Mouse (Mus musculus) forebrain, embryonic 10.5 days (tissue): ENCODE measurements around the gene Tnpo2. TPM values are rescaled to one million over a fixed set of nuclear protein-coding genes. Genes with fewer than 3 reads are reported as not detected.

Experiments
- DNase-seq: peaks from one replicate; pipeline ENCODE4 v3.0.0-alpha.2; 2017; ENCODE audit warnings: low spot score; ENCODE audit errors: extremely low spot score
- H3K27ac ChIP-seq: fragments of 300-500 bp; sonication (generic); 2 replicates; pipeline ENCODE4 v1.5.1; 2016; ENCODE audit warnings: mild to moderate bottlenecking
- H3K27me3 ChIP-seq: fragments of 300-500 bp; sonication (generic); 2 replicates; pipeline ENCODE4 v1.6.1; 2016; ENCODE audit warnings: mild to moderate bottlenecking; ENCODE audit not compliant: poor library complexity, severe bottlenecking
- H3K36me3 ChIP-seq: fragments of 300-500 bp; sonication (generic); replicated peaks from 2 replicates; pipeline ENCODE4 v1.6.1; 2016; ENCODE audit warnings: mild to moderate bottlenecking, moderate library complexity
- H3K4me1 ChIP-seq: fragments of 300-500 bp; sonication (generic); 2 replicates; pipeline ENCODE4 v1.6.1; 2016
- H3K4me3 ChIP-seq: fragments of 300-500 bp; sonication (generic); 2 replicates; pipeline ENCODE4 v1.5.1; 2016; ENCODE audit warnings: mild to moderate bottlenecking, moderate library complexity
- H3K9me3 ChIP-seq: fragments of 300-500 bp; sonication (generic); 2 replicates; pipeline ENCODE4 v1.6.1; 2016; ENCODE audit warnings: mild to moderate bottlenecking, moderate library complexity
- WGBS: fragments of 180-500 bp; shearing (Covaris S2); methylation state at CpG from one replicate; pipeline ENCODE4 v1.1.7; 2016; 5-methylcytosine and 5-hydroxymethylcytosine counted together
- polyA plus RNA-seq: library from polyadenylated mRNA; unstranded; fragments of >200 nt; fragmentation: Nextera tagmentation; extraction: Ambion mirVana; gene quantifications from 2 replicates; pipeline ENCODE4 v1.2.1, GENCODE M21; 2016

The Tnpo2 gene
- polyA plus RNA-seq, 1 experiment from 2014 or later = 33.2 TPM

DNA sequence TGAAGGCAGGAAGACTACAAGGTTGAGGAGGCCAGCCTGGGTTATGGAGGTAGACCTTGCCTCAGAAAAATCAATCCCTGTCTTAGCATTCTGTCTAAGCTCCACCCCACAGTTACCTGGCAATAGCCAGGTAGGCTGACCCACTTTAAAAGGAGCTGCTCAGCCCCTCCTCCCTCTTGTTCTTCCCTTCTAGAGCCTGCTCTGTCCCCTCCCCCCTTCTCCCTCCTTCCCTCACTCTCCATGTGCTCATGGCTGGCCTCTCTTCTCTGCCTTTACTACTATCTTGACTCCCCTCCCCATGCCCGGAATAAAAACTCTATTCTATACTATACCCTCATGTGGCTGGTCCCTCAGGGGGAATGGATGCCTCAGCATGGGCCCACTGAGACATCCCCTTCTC lies 2.8 kb upstream of the Tnpo2 start:
- Histone ChIP-seq H3K9me3 (no peaks in the 10 kb centered on the region), H3K4me3 (peak overlapping the region; percentile 87; the same call in 1 of the 2 replicates), H3K36me3 (peaks cover 54% of the 10 kb centered on the region), H3K27ac (no peak overlapping the region), H3K27me3 (no peaks in the 10 kb centered on the region), H3K4me1 (peaks cover 38% of the 10 kb centered on the region)
- 69% methylated on average over 1 of the region's 1 CpGs for WGBS
- no peak for DNase-seq

DNA sequence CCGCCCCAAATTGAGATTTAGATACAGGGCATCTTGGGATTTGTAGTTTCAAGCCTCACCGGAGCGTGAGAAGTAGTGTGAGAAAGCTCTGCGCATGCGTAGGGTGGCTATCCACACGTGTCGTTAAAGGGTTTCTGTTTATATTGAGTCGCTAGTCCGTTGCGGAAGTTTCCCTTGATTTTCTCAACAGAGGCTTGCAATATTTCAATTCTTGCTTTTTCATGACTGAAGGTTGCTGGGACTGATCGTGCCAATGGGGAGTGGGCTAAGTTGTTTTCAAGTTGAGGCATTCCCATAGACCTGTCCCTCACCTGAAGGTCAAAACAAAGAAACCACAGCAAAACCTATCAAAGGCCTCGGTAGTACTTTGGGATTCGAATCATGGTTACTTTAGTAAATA lies 2.0 kb upstream of the Tnpo2 start:
- Histone ChIP-seq H3K36me3 (peaks cover 54% of the 10 kb centered on the region), H3K27me3 (no peaks in the 10 kb centered on the region), H3K4me3 (peak overlapping the region; percentile 87), H3K27ac (peak overlapping the region; percentile 99), H3K4me1 (peaks cover 40% of the 10 kb centered on the region), H3K9me3 (no peaks in the 10 kb centered on the region)
- peak; percentile 75 for DNase-seq
- 4% methylated on average over 13 of the region's 13 CpGs for WGBS

DNA sequence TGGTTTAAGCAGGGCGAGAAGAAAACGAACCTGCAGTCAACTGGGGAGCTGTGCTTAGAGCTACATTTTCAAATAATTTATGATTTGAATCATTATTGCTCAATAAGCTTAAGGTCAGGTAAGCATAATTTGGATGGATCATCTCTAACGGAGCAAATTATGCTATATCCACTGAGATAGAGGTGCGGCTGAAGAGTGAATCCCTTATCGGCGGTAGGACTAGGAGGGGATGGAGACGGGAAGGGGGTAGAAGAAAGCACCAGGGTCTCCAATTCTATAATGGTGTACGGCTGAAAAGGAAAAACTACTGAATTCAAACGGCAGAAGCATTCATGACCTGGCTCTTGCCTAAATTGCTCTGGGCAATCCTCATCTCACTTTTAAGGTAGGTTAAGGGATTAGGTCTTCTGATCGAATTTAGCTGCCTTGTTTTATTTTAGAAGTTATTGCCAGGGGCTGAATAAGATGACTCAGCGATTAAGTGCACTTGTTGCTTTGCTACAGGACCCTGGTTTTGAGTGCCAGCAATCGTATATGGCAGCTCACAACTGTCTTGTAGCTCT lies 1.5 kb upstream of the Tnpo2 start:
- Histone ChIP-seq H3K4me1 (peaks cover 43% of the 10 kb centered on the region), H3K9me3 (no peaks in the 10 kb centered on the region), H3K4me3 (peak overlapping the region; percentile 87), H3K27ac (peak overlapping the region; percentile 99), H3K36me3 (peaks cover 54% of the 10 kb centered on the region), H3K27me3 (no peaks in the 10 kb centered on the region)
- WGBS = 9% methylated on average over 12 of the region's 12 CpGs
- peak; percentile 28 for DNase-seq

DNA sequence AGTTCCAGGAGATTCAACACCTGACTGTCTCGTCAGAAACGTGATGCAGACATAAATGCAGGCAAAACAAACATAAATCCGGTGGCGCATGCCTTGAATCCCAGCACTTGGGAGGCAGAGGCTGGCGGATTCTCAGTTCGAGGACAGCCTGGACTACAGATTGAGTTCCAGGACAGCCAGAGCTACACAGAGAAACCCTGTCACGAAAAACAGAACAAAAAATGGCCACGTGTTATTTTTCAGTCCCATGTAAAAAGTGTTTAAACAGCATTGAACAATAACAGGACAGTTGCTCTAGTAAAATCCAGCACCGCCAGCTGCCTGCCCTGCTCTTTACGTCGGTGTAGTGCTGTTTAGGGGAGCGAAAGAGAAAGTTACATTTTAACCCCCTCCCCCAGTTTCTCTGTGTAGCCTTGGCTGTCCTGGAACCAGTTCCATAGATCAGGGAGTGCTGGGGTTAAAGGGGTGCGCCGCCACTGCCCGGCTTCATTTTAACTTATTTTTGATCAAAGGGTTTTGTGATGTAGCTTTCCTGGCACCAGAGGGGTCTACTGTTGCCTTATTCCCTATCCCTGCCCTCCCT lies 896 bp upstream of the Tnpo2 start:
- 1% methylated on average over 15 of the region's 15 CpGs for WGBS
- H3K4me3 ChIP-seq = peak overlapping the region; percentile 87
- no peaks in the 10 kb centered on the region for H3K9me3 ChIP-seq
- no peak for DNase-seq
- H3K27ac ChIP-seq = peak overlapping the region; percentile 99
- peaks cover 43% of the 10 kb centered on the region for H3K4me1 ChIP-seq
- peaks cover 54% of the 10 kb centered on the region for H3K36me3 ChIP-seq
- no peaks in the 10 kb centered on the region for H3K27me3 ChIP-seq

DNA sequence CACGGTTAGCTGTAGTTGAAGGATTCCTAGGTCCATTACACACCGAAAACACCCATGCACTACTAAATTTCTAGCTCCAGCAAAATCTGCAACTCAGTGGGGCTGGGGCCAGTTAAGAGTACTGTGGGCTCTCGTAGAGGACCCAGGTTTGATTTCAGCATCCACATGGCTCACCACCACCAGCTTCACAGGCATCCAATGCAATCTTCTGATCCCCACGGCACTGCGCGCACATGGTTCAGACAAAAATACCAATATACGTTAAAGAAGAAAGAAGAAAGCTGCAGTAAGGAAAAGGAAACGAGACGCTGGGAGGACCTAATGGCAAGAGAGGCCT lies 366 bp upstream of the Tnpo2 start:
- peaks cover 55% of the 10 kb centered on the region for H3K36me3 ChIP-seq
- H3K4me1 ChIP-seq = peaks cover 43% of the 10 kb centered on the region
- 0% methylated on average over 9 of the region's 9 CpGs for WGBS
- H3K27me3 ChIP-seq = no peaks in the 10 kb centered on the region
- DNase-seq = no peak
- H3K27ac ChIP-seq = peak overlapping the region; percentile 99
- no peaks in the 10 kb centered on the region for H3K9me3 ChIP-seq
- peak overlapping the region; percentile 87 for H3K4me3 ChIP-seq

DNA sequence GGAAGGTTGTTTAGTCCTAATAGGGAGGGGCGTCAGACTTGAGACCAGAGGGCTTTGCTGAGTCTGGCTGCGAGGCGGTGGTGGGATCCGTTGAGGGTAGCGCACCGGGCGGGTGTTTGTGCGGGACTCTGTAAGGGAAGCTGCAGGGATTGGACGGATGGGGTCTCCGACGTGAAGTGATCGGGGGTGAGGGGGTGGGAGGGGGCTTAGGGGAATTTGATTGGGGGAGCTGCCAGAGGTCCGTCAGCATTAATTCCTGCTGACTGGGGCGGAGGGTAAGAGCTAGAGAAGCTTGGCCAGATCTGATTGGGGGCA lies 608 bp downstream of the Tnpo2 start:
- under 1% methylated on average over 14 of the region's 14 CpGs for WGBS
- DNase-seq = no peak

DNA sequence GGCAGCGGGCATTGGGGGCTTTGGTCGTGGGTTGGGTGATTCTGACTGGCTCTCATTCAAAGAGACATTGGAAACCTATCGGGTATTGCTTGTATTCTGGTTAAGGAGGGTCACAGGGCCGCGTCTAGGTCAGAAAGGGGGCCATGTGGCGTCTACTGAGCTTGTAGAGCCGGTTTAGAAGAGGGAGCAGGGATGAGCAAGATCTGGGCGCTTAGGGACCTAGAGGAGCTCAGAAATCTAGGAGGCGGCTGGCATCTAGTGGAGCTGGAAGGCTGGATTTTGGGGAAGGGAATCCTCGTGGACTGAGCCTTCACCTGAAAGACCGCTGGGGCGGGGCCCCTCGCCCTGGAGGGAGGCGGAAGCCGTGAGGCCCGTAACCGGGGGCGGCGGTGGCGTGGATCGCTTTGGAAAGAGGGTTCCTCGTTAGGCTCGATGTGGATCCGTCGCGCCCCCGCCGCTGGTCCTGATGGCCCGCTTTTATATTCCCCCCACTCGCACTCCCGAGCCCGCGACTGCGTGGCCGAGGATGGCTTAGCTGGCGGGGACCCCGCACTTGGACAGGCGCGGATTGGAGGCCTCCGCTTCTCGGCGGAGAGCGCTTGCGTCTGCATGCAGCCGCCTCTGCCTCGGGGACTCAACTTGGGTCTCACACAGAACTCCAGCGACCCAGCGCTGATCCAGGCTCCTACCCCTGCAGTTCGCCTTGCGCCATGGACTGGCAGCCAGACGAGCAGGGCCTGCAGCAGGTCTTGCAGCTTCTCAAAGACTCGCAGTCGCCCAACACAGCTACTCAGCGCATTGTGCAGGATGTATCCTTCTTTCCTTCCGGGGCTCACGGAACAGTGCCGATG lies 1.2 kb downstream of the Tnpo2 start:
- Histone ChIP-seq H3K27me3 (no peaks in the 10 kb centered on the region), H3K9me3 (no peaks in the 10 kb centered on the region), H3K36me3 (peaks cover 55% of the 10 kb centered on the region), H3K27ac (peak overlapping the region; percentile 99), H3K4me3 (peak overlapping the region; percentile 87), H3K4me1 (peaks cover 43% of the 10 kb centered on the region)
- under 1% methylated on average over 57 of the region's 57 CpGs for WGBS
- DNase-seq = peak; percentile 53

More for the DNA sequence above, 608 bp downstream of the Tnpo2 start:
- Histone ChIP-seq H3K4me1 (peaks cover 43% of the 10 kb centered on the region), H3K27me3 (no peaks in the 10 kb centered on the region), H3K27ac (peak overlapping the region; percentile 99), H3K4me3 (peak overlapping the region; percentile 87), H3K9me3 (no peaks in the 10 kb centered on the region), H3K36me3 (peaks cover 55% of the 10 kb centered on the region)

DNA sequence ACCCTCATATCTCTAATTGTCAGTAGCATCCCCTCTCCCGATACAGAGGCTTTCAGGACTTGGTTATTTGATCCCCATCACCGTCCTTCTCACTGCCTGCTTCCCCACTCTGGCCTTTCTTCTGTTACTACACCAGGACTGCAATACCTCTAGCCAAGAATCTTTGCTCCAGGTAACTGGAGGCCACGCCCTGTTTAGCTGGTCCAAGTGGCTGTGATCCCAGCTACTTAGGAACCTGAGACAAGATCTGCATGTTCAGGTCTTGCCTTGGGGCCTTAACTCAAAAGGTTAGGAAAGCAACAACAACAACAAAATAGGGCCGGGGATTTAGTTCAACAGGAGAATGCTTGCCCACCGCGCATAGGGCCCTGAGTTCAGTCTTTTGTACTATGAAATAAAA lies 6.9 kb downstream of the Tnpo2 start:
- Histone ChIP-seq H3K27me3 (no peaks in the 10 kb centered on the region), H3K27ac (no peak overlapping the region), H3K9me3 (no peaks in the 10 kb centered on the region), H3K36me3 (peaks cover 97% of the 10 kb centered on the region), H3K4me1 (peaks cover 14% of the 10 kb centered on the region), H3K4me3 (no peak overlapping the region)
- 93% methylated on average over 6 of the region's 6 CpGs for WGBS
- no peak for DNase-seq

DNA sequence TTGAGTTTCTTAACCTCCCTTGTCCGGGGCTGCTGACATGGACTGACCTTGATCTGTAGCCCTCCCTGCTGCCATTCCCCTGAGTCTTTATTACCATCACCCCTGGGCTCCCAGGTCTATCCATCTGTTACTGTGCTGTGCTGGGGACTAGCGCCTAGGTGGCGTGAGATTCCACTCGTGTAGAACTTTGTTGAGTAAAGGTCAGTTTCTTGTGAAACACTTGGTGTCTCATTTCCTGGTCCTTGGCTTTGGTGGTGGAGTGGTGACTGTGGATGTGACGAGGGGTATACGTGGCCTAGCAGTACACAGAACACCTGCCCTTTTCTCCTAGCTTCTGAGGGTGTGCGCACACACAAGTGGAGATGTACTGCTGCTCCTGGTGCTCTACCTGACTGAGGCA lies 20.7 kb downstream of the Tnpo2 start:
- Histone ChIP-seq H3K4me3 (no peak overlapping the region), H3K36me3 (peaks cover 60% of the 10 kb centered on the region), H3K27me3 (no peaks in the 10 kb centered on the region), H3K27ac (no peak overlapping the region), H3K9me3 (no peaks in the 10 kb centered on the region), H3K4me1 (peaks cover 17% of the 10 kb centered on the region)
- DNase-seq = no peak
- WGBS = 90% methylated on average over 7 of the region's 7 CpGs

DNA sequence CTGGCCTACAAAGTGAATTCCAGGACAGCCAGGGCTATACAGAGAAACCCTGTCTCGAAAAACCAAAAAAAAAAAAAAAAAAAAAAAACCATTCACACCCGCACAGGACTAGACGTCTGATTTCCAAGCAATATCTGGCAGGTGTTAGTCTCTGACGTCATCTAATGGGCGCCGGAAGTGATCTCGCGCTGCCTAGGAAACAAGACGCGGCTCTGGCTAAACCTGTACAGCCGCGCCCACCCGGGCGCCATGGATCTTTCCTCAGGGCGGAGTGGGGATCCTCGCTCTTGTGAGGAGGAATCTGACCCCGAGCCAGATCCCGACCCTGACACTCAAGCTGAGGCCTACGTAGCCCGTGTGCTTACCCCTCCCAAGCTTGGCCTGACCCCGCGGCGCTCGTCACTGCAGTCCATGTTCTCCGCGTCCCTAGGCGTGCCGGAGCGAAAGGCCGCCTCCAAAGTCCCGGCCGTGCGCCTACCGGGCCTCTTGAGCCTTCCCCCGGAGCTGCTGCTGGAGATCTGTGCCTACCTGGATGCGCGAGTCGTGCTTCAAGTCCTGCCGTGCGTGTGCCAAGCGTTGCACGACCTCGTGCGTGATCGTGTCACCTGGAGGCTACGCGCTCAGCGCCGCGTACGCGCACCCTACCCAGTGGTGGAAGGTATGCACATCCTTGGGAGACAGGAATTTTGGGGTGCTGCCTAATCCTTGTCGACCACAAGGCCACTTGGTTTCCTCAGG lies 23.3 kb downstream of the Tnpo2 start, which contains the start of gene Fbxw9:
Gene Fbxw9 (plus strand): TSS at position 177 of the 738 bp plus-strand sequence.
- Histone ChIP-seq H3K27me3 (no peaks in the 10 kb centered on the region), H3K9me3 (no peaks in the 10 kb centered on the region), H3K36me3 (peaks cover 47% of the 10 kb centered on the region), H3K4me3 (peak within 1 kb of the TSS; percentile 69), H3K4me1 (peaks cover 17% of the 10 kb centered on the region), H3K27ac (peak within 1 kb of the TSS; percentile 76)
- peak; percentile 92 for DNase-seq
- WGBS = 1% methylated on average over 53 of the region's 53 CpGs

DNA sequence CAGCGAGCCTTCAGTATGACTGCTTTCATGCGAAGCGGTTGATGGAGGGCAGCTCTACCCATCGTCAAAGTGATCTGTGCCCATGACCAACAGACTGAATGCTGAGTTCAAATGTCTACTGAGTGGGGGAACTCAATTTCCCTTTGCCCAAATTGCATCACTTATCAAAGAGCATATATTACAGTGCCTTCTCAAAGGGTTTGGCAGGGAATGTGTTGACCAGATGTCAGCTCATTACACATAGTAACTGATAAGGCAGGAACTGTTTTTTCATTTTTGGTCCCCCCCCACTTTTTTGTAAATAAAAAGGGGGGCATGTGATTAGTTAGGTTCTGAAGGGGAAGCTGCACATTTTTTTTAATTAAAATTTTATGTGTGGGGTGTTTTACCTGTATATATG lies 25.9 kb downstream of the Tnpo2 start:
- WGBS = 96% methylated on average over 4 of the region's 4 CpGs
- Histone ChIP-seq H3K9me3 (no peaks in the 10 kb centered on the region), H3K27ac (no peak overlapping the region), H3K36me3 (peaks cover 44% of the 10 kb centered on the region), H3K4me1 (peaks cover 17% of the 10 kb centered on the region), H3K27me3 (no peaks in the 10 kb centered on the region), H3K4me3 (no peak overlapping the region)
- no peak for DNase-seq

DNA sequence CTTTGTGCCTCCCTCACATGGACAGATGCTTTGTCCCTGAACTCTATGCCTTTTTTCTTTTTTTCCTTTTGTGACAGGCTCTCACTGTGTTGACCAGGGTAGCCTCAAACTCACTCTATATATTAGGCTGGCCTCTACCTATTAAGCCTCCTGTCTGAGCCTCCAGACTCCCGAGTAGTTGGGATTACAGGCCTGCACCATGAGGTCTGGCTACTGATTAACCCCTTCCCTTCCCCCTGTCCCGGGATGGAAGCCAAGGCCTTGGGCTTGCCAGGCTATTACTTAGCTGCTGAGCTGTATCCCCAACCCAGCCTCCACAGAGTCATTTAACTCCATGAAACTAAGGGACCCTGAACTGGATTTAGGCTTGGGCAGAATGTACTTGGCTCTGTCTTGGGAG lies 28.5 kb downstream of the Tnpo2 start:
- H3K9me3 ChIP-seq = no peaks in the 10 kb centered on the region
- no peaks in the 10 kb centered on the region for H3K27me3 ChIP-seq
- no peak for DNase-seq
- peaks cover 45% of the 10 kb centered on the region for H3K36me3 ChIP-seq
- 48% methylated on average over 2 of the region's 2 CpGs for WGBS
- H3K4me1 ChIP-seq = peaks cover 17% of the 10 kb centered on the region
- no peak overlapping the region for H3K27ac ChIP-seq
- no peak overlapping the region for H3K4me3 ChIP-seq
